Mouse (Mus musculus): Measurements from ENCODE around the gene Fuk.

GRCm38 (mm10) chr8:110887551-110887950 is 14.7 kb downstream of the Fuk start:
- TF ChIP-seq ZNF384 (IDR thresholded peaks at IDR 0.05; ENCODE audit: low read depth, low read length), result no peak
- no peak for TF ChIP-seq ZC3H11A (IDR thresholded peaks at IDR 0.05; ENCODE audit: borderline replicate concordance, low read depth, low read length)
- no peak for TF ChIP-seq CHD2 (IDR thresholded peaks at IDR 0.05; ENCODE audit: low read depth, low read length)
- no peak for TF ChIP-seq MAFK (IDR thresholded peaks at IDR 0.05; ENCODE audit: insufficient read depth, low read depth, low read length)
- no peak for TF ChIP-seq HCFC1 (IDR thresholded peaks at IDR 0.05; ENCODE audit: borderline replicate concordance, insufficient read depth, low read length)
